Mouse (Mus musculus): ENCODE data around the gene Serpinb1c. TPM values are rescaled to one million over a fixed set of nuclear protein-coding genes. Genes with fewer than 3 reads are reported as not detected.
"Not testable (repeated sequence)": the region's sequence is repeated elsewhere in the genome, so short reads cannot be mapped to it uniquely, and the experiment has no call there.

Gene Serpinb1c
- polyA plus RNA-seq, 1 experiment from 2014 or later = 0.15 TPM

DNA sequence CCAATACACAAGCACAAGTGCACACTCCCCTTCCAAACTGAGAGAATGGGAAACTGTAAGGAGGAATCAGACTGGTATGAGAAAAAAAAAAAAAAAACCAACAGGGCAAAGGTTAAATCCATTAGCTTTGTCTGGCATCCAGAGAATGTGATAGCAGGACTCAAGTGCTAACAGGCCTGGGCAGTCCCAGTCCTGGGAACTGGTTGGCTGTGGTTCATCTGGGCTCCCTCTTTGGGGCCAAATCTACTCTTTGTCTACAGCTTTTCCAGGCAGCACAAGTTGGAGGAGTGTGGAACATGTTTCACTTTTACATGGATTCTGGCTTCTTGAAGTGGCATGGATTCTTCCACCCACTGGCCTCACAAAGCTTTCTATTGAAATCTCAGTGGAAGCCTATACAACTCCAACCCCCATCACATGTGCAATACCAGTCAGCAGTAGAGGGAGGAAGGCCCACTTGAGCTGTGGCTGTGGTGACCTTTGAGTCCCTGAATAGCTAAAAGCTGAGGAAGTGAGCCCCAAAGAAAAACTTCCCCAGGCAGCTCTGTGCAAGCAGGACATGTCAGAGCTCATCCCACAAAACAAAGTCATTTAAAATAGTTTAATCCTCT lies 14.9 kb upstream of the Serpinb1c start:
- no peak overlapping the region for H3K4me3 ChIP-seq (ENCODE audit: low read depth, low read length)
- H3K27me3 ChIP-seq (ENCODE audit: control insufficient read depth, insufficient read depth, low read length) = no peaks in the 10 kb centered on the region
- H3K9ac ChIP-seq (replicated peaks; ENCODE audit: low read depth, low read length) = no peak overlapping the region
- H3K4me2 ChIP-seq (ENCODE audit: low read depth, low read length) = no peak overlapping the region
- H3K36me3 ChIP-seq (ENCODE audit: control insufficient read depth, insufficient read depth, low read length) = no peaks in the 10 kb centered on the region
- ATAC-seq (ENCODE audit: low read depth) = no peak
- no peaks in the 10 kb centered on the region for H3K9me3 ChIP-seq (ENCODE audit: control insufficient read depth, low read length)
- H3K27ac ChIP-seq (ENCODE audit: low read depth, low read length) = no peak overlapping the region
- H3K4me1 ChIP-seq (ENCODE audit: control insufficient read depth, insufficient read depth, low read length) = no peaks in the 10 kb centered on the region

DNA sequence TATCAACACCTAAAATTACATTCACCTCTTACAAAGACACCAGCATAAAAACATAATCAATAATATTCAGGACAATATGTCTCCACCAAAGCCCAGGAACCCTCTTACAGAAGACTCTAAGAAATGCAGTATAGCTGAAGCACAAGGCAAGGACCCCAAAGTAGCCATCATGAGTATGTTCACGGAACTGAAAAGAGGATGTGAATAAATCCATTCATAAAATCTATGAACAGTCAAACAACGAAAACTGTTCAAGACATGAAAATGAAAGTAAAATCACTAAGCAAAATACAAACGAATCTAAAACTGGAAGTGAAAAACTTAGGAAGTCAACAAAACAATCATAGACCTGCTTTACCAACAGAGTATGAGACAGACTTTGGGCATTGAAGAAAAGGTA lies 10.2 kb upstream of the Serpinb1c start:
- H3K27ac ChIP-seq (ENCODE audit: low read depth, low read length) = no peak overlapping the region
- WGBS = 83% methylated on average over 3 of the region's 3 CpGs
- no peak overlapping the region for H3K9ac ChIP-seq (replicated peaks; ENCODE audit: low read depth, low read length)
- H3K4me1 ChIP-seq (ENCODE audit: control insufficient read depth, insufficient read depth, low read length) = no peaks in the 10 kb centered on the region
- H3K4me2 ChIP-seq (ENCODE audit: low read depth, low read length) = no peak overlapping the region
- no peaks in the 10 kb centered on the region for H3K9me3 ChIP-seq (ENCODE audit: control insufficient read depth, low read length)
- H3K36me3 ChIP-seq (ENCODE audit: control insufficient read depth, insufficient read depth, low read length) = no peaks in the 10 kb centered on the region
- ATAC-seq (ENCODE audit: low read depth) = no peak
- H3K4me3 ChIP-seq (ENCODE audit: low read depth, low read length) = no peak overlapping the region
- no peaks in the 10 kb centered on the region for H3K27me3 ChIP-seq (ENCODE audit: control insufficient read depth, insufficient read depth, low read length)

DNA sequence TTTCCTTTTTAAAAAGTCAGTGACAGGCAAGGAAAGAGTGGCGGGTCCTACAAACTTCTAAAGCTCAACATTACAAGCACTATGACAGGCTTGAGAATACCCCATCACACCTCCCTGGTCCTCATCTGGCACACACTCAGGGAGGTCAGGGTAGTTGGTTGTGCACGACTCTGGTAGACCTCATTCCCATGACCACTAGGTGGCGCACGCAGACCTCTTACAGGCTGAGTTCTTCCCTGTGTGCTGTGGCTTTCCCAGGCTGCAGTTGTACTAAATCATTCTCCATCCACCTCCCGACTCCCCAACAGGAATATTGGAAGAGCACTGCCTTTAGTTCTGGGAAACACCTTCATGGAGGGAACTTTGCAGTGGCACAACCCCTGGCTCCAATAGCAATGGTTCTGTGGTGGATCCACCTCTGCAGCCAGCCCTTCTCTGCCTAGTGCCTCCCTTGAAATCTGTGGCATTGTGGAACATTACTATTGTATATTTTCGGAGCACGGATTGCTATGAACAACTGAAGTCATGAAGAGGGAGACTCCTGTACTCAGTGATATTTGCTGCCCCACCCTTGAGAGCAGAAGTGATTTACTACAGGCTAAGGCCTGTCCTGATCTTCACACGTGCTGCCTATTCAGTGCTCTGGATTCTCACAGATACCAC lies 5.3 kb upstream of the Serpinb1c start:
- no peaks in the 10 kb centered on the region for H3K36me3 ChIP-seq (ENCODE audit: control insufficient read depth, insufficient read depth, low read length)
- no peak overlapping the region for H3K27ac ChIP-seq (ENCODE audit: low read depth, low read length)
- H3K4me1 ChIP-seq (ENCODE audit: control insufficient read depth, insufficient read depth, low read length) = no peaks in the 10 kb centered on the region
- no peak overlapping the region for H3K4me3 ChIP-seq (ENCODE audit: low read depth, low read length)
- H3K9me3 ChIP-seq (ENCODE audit: control insufficient read depth, low read length) = no peaks in the 10 kb centered on the region
- ATAC-seq (ENCODE audit: low read depth) = peak; percentile 97
- H3K9ac ChIP-seq (replicated peaks; ENCODE audit: low read depth, low read length) = no peak overlapping the region
- WGBS = 33% methylated on average over 8 of the region's 8 CpGs
- H3K4me2 ChIP-seq (ENCODE audit: low read depth, low read length) = no peak overlapping the region
- no peaks in the 10 kb centered on the region for H3K27me3 ChIP-seq (ENCODE audit: control insufficient read depth, insufficient read depth, low read length)

DNA sequence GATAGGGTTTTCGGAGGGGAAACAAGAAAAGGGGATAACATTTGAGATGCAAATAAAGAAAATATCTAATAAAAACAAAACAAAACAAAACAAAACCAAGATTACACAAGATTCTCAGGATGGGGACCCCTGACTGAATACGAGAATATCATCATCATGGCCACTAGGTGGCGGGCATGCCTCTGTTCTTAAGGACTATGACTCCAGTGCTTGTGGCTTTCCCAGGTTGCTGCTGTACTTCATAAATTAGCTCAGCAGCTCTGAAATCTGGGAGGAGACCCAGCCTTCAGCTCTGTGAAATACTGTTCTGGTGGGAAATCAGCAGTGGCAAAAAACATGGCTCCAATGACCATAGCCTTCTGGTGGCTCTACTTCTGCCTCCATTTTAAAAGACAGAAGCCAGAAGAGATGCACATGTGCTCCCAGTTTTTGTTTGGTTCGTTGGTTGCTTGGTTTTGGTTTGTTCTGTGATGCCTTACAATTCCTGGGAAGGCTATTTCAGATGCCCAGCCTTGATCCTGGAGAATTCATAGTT lies 4.5 kb upstream of the Serpinb1c start:
- Histone ChIP-seq H3K36me3 (ENCODE audit: control insufficient read depth, insufficient read depth, low read length) (no peaks in the 10 kb centered on the region), H3K4me1 (ENCODE audit: control insufficient read depth, insufficient read depth, low read length) (no peaks in the 10 kb centered on the region), H3K9ac (replicated peaks; ENCODE audit: low read depth, low read length) (no peak overlapping the region), H3K4me2 (ENCODE audit: low read depth, low read length) (no peak overlapping the region), H3K27me3 (ENCODE audit: control insufficient read depth, insufficient read depth, low read length) (no peaks in the 10 kb centered on the region), H3K9me3 (ENCODE audit: control insufficient read depth, low read length) (no peaks in the 10 kb centered on the region), H3K27ac (ENCODE audit: low read depth, low read length) (no peak overlapping the region), H3K4me3 (ENCODE audit: low read depth, low read length) (no peak overlapping the region)
- ATAC-seq (ENCODE audit: low read depth) = peak; percentile 89
- WGBS = 18% methylated on average over 4 of the region's 4 CpGs

DNA sequence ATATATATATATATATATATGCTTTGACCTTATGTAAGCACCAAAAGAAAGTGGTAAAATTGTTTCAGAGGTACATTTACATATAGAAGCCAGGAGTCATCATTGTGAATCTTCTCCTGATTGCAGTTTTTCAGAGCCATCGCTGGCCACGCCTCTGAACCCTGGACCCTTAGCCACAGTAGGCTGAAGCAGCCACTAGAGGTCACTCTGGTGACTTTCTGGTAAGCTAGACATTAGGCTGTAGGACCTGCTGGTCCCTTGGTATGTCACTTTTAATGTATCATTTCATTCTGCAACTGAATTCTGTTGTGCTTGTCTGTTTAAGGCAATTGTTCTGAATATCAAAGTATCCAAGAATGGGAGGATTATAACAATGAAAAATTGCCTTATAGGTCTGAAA lies 2.6 kb upstream of the Serpinb1c start:
- H3K27ac ChIP-seq (ENCODE audit: low read depth, low read length) = no peak overlapping the region
- no peaks in the 10 kb centered on the region for H3K4me1 ChIP-seq (ENCODE audit: control insufficient read depth, insufficient read depth, low read length)
- H3K4me3 ChIP-seq (ENCODE audit: low read depth, low read length) = no peak overlapping the region
- 28% methylated on average over 2 of the region's 2 CpGs for WGBS
- no peaks in the 10 kb centered on the region for H3K36me3 ChIP-seq (ENCODE audit: control insufficient read depth, insufficient read depth, low read length)
- H3K9me3 ChIP-seq (ENCODE audit: control insufficient read depth, low read length) = no peaks in the 10 kb centered on the region
- no peaks in the 10 kb centered on the region for H3K27me3 ChIP-seq (ENCODE audit: control insufficient read depth, insufficient read depth, low read length)
- ATAC-seq (ENCODE audit: low read depth) = no peak
- H3K4me2 ChIP-seq (ENCODE audit: low read depth, low read length) = no peak overlapping the region
- H3K9ac ChIP-seq (replicated peaks; ENCODE audit: low read depth, low read length) = no peak overlapping the region

DNA sequence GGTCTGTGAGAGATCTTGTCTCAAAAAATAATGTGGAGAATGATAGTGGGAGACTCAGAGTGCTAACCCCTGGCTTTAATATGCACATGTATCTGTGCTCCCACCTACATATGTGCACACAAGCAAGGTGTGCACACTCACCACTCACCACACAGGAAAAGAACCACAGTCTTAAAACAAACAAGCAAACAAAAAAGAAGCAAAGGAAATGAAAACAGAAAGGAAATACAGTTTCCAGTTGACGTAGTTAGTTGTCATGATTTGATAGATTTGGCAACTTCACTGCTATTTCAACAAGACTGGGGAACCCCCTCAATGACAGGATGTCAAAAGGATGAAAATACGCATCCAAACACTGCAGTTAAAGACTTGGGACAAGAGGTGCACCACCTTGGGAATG lies 1.1 kb upstream of the Serpinb1c start:
- H3K4me1 ChIP-seq (ENCODE audit: control insufficient read depth, insufficient read depth, low read length); H3K27ac ChIP-seq (ENCODE audit: low read depth, low read length); H3K4me2 ChIP-seq (ENCODE audit: low read depth, low read length); H3K9me3 ChIP-seq (ENCODE audit: control insufficient read depth, low read length); H3K36me3 ChIP-seq (ENCODE audit: control insufficient read depth, insufficient read depth, low read length); H3K9ac ChIP-seq (replicated peaks; ENCODE audit: low read depth, low read length); ATAC-seq (ENCODE audit: low read depth); H3K27me3 ChIP-seq (ENCODE audit: control insufficient read depth, insufficient read depth, low read length); H3K4me3 ChIP-seq (ENCODE audit: low read depth, low read length): not testable (repeated sequence)
- WGBS = 83% methylated on average over 1 of the region's 2 CpGs

DNA sequence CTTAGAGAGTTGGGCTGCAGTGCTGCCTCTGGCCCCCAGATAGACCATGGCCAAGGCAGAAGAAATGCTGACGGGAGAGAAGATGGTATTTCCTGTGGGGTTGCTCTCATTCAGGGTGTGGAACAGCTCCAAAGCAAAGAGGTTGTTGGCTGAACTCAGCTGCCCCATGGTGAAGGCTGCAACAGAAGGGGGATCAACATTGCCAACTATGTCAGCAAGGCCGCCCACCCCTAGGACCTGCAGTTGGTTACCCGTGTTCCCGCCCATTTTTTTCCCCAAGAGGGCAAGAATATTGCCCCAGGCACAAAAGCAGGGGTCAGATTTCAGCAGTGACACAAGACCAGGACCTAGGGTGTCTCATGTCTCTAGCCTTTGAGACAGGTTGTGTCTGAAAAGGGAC lies 1.1 kb downstream of the Serpinb1c start:
- WGBS = 80% methylated on average over 4 of the region's 4 CpGs
- H3K4me3 ChIP-seq (ENCODE audit: low read depth, low read length) = no peak overlapping the region
- no peaks in the 10 kb centered on the region for H3K4me1 ChIP-seq (ENCODE audit: control insufficient read depth, insufficient read depth, low read length)

DNA sequence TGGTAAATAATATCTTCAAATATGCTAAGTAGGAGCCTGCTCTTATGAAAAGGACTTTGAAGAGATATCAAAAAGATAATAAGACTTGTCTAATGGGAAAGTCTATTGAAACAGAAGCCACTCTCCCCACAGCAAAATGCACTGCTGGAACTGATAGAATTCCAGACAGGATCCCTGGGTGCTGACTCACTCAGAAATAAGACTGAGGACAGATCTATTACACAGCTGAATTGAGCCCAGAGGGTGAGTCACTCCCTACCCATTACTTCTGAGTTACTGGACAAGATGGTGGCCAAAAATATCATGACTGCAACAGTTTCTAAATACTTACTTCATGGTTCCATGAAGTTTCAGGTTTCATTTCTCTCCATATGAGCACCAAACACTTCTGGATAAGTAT lies 13.3 kb downstream of the Serpinb1c start:
- Histone ChIP-seq H3K4me3 (ENCODE audit: low read depth, low read length) (no peak overlapping the region), H3K9ac (replicated peaks; ENCODE audit: low read depth, low read length) (no peak overlapping the region), H3K27me3 (ENCODE audit: control insufficient read depth, insufficient read depth, low read length) (no peaks in the 10 kb centered on the region), H3K4me1 (ENCODE audit: control insufficient read depth, insufficient read depth, low read length) (no peaks in the 10 kb centered on the region), H3K9me3 (ENCODE audit: control insufficient read depth, low read length) (no peaks in the 10 kb centered on the region), H3K27ac (ENCODE audit: low read depth, low read length) (no peak overlapping the region), H3K4me2 (ENCODE audit: low read depth, low read length) (no peak overlapping the region), H3K36me3 (ENCODE audit: control insufficient read depth, insufficient read depth, low read length) (no peaks in the 10 kb centered on the region)
- ATAC-seq (ENCODE audit: low read depth) = no peak

More for the DNA sequence above, 1.1 kb downstream of the Serpinb1c start:
- H3K9ac ChIP-seq (replicated peaks; ENCODE audit: low read depth, low read length) = no peak overlapping the region
- H3K4me2 ChIP-seq (ENCODE audit: low read depth, low read length) = no peak overlapping the region
- H3K9me3 ChIP-seq (ENCODE audit: control insufficient read depth, low read length) = no peaks in the 10 kb centered on the region
- H3K36me3 ChIP-seq (ENCODE audit: control insufficient read depth, insufficient read depth, low read length) = no peaks in the 10 kb centered on the region
- no peak for ATAC-seq (ENCODE audit: low read depth)
- H3K27me3 ChIP-seq (ENCODE audit: control insufficient read depth, insufficient read depth, low read length) = no peaks in the 10 kb centered on the region
- H3K27ac ChIP-seq (ENCODE audit: low read depth, low read length) = no peak overlapping the region

DNA sequence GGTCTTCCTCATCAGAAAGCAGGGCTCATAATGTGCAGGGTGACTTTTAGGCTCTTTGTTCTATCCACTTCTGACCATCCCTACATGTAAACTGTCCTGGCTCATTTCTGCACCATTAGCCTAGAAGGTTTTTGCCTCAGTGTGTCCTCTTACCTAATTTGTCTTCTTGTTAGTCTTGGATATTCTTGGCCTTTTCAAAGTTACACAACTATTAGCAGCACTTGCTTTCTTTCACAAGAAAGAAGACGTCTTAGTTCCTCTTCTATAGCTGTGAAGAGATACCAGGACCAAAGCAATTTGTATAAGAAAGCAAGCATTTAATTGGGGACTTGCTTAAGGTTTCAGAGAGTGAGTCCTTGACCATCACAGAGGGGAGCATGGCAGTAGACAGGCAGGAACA lies 24.1 kb downstream of the Serpinb1c start:
- ATAC-seq (ENCODE audit: low read depth) = no peak
- Histone ChIP-seq H3K4me2 (ENCODE audit: low read depth, low read length) (no peak overlapping the region), H3K4me3 (ENCODE audit: low read depth, low read length) (no peak overlapping the region), H3K27ac (ENCODE audit: low read depth, low read length) (no peak overlapping the region), H3K9ac (replicated peaks; ENCODE audit: low read depth, low read length) (no peak overlapping the region), H3K4me1 (ENCODE audit: control insufficient read depth, insufficient read depth, low read length) (no peaks in the 10 kb centered on the region), H3K27me3 (ENCODE audit: control insufficient read depth, insufficient read depth, low read length) (no peaks in the 10 kb centered on the region), H3K9me3 (ENCODE audit: control insufficient read depth, low read length) (no peaks in the 10 kb centered on the region), H3K36me3 (ENCODE audit: control insufficient read depth, insufficient read depth, low read length) (no peaks in the 10 kb centered on the region)
- WGBS = 66% methylated on average over 1 of the region's 1 CpGs
